Mouse (Mus musculus) adrenal gland, postnatal 0 days (tissue): ENCODE data around the gene Olfr884. TPM values are rescaled to one million over a fixed set of nuclear protein-coding genes. Genes with fewer than 3 reads are reported as not detected.

Experiments
- polyA plus RNA-seq: library from polyadenylated mRNA; unstranded; fragments of >200 nt; fragmentation: Nextera tagmentation; extraction: Ambion mirVana; gene quantifications from 2 replicates; pipeline ENCODE4 v1.2.1, GENCODE M21; 2015

Gene Olfr884
- polyA plus RNA-seq: not detected in 2 replicates

DNA sequence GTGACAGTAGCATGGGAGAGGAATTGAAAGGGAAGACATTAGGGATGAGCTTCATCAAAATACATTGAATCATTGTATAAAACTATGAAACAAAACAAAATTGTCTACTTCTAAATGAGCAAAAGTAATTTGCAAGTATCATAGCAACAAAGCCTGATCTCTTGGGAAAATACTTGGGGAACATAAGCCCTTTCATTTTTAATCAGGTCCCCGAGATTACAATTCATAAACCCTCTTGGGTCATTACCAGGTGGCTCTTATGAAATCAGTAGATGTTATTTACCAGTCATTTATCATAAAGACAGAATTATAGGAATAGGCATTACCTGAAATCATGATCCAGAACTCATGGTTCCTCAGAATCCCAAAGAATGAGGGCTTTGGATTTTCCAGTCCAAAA is at the start of gene Olfr884:
TSS of gene Olfr884 (plus strand) at position 301 of the 400 bp plus-strand sequence.

DNA sequence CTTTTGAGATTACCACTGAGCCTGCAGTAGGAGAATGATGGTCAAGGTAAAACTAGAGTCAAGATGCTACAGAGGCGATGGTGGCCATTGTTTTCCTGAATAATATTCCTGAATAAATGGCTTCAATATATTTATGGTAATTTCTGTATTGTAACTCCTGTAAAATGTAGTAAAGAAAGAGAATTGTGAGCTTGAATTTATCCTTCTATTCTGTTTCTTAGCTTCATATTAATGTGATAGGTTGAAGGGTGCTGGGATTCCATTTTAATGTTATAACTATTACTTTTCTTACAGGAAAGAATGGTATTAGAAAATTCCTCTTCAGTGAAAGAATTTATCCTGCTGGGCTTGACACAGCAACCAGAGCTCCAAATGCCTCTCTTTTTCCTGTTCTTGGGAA is 20.8 kb upstream of the Olfr884 start, which contains the start of gene Olfr883:
TSS of gene Olfr883 (plus strand) at position 301 of the 400 bp plus-strand sequence.

DNA sequence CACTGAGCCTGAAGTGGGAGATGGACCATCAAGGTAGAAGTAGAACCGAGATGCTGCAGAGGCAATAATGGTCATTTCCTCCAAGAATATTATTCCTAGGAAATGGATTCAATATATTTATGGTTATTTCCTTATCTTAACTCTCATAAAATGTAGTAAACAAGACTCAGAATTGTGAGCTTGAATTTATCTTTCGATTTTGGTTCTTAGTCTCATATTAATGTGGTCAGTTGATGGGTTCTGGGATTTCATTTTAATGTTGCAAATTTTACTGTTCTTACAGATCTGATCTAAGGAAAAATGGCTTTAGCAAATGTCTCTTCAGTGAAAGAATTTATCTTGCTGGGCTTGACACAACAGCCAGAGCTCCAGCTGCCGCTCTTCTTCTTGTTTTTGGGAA is 14.7 kb downstream of the Olfr884 start, which contains the start of gene Olfr885:
TSS of gene Olfr885 (plus strand) at position 301 of the 400 bp plus-strand sequence.

GRCm38 (mm10) chr9:38083772-38084171 is 37.4 kb downstream of the Olfr884 start, which contains the start of gene Olfr887:
TSS of gene Olfr887 (plus strand) at chr9:38084072.

Other genes with a start within 250 kb of the Olfr884 start
- not detected in 2 replicates for gene Olfr876, start 243.5 kb upstream of the Olfr884 start, polyA plus RNA-seq
- 0.22 TPM in 1 of 2 replicates, not detected in the other for gene Olfr877, start 192.3 kb upstream of the Olfr884 start, polyA plus RNA-seq
- not detected in 2 replicates for gene Olfr145, start 149.8 kb upstream of the Olfr884 start, polyA plus RNA-seq
- not detected in 2 replicates for gene Olfr878, start 128.7 kb upstream of the Olfr884 start, polyA plus RNA-seq
- gene Olfr881, start 54.7 kb upstream of the Olfr884 start, polyA plus RNA-seq: not detected in 2 replicates
- not detected in 2 replicates for gene Olfr883, start 20.7 kb upstream of the Olfr884 start, polyA plus RNA-seq
- gene Olfr885, start 14.8 kb downstream of the Olfr884 start, polyA plus RNA-seq: not detected in 2 replicates
- not detected in 2 replicates for gene Olfr887, start 37.5 kb downstream of the Olfr884 start, polyA plus RNA-seq
- not detected in 2 replicates for gene Olfr888, start 61.6 kb downstream of the Olfr884 start, polyA plus RNA-seq
- gene Olfr889, start 68.6 kb downstream of the Olfr884 start, polyA plus RNA-seq: 0.97 and 1.6 TPM in 2 replicates
- not detected in 2 replicates for gene Olfr890, start 96.0 kb downstream of the Olfr884 start, polyA plus RNA-seq
- not detected in 2 replicates for gene Olfr891, start 134.3 kb downstream of the Olfr884 start, polyA plus RNA-seq
- not detected in 2 replicates for gene Olfr893, start 161.8 kb downstream of the Olfr884 start, polyA plus RNA-seq
- not detected in 2 replicates for gene Olfr894, start 171.5 kb downstream of the Olfr884 start, polyA plus RNA-seq
- not detected in 2 replicates for gene Olfr143, start 206.2 kb downstream of the Olfr884 start, polyA plus RNA-seq
- not detected in 2 replicates for gene Olfr895, start 221.3 kb downstream of the Olfr884 start, polyA plus RNA-seq
- gene Olfr896-ps1, start 244.6 kb downstream of the Olfr884 start, polyA plus RNA-seq: not detected in 2 replicates